Comparison of ENCODE assay signal across 1 mouse cellular context in genomic region chr11:6274387-6275093, GRCm38 (mm10).
TF ChIP-seq lines count a peak whose summit lies in the region.

TSS of gene Tmed4 (minus strand) at chr11:6274870.

TF ChIP-seq in CH12.LX, 34 proteins besides CTCF, POLR2A, EP300 and RAD21 (continued from another document):
- TF ChIP-seq CHD2 (IDR thresholded peaks at IDR 0.05; ENCODE audit: low read length) (no peak), SIN3A (IDR thresholded peaks at IDR 0.05; ENCODE audit: low read length) (peak; percentile 73; the same call in 1 of the 2 replicates), ZMIZ1 (IDR thresholded peaks at IDR 0.05; ENCODE audit: low read depth, low read length) (peak; percentile 84), MAZ (IDR thresholded peaks at IDR 0.05; ENCODE audit: low read depth, low read length) (peak; percentile 76; the same call in 1 of the 2 replicates), MXI1 (IDR thresholded peaks at IDR 0.05; ENCODE audit: low read depth, low read length) (peak; percentile 48; the same call in 1 of the 2 replicates), USF1 (IDR thresholded peaks at IDR 0.05; ENCODE audit: low read depth, low read length) (no peak), HCFC1 (IDR thresholded peaks at IDR 0.05; ENCODE audit: low read depth, low read length) (peak; percentile 76), ELF1 (IDR thresholded peaks at IDR 0.05; ENCODE audit: low read depth, low read length) (peak; percentile 65), POLR2AphosphoS2 (IDR thresholded peaks at IDR 0.05; ENCODE audit: low read depth, low read length) (peak; percentile 63; the same call in 1 of the 2 replicates), SMC3 (IDR thresholded peaks at IDR 0.05; ENCODE audit: low read depth, low read length) (peak; percentile 71), MEF2A (IDR thresholded peaks at IDR 0.05; ENCODE audit: borderline replicate concordance, low read depth, low read length) (no peak), CHD1 (IDR thresholded peaks at IDR 0.05; ENCODE audit: low read depth, low read length) (no peak)
